ENCODE assay signal across 15 mouse cellular contexts in the genomic region with DNA sequence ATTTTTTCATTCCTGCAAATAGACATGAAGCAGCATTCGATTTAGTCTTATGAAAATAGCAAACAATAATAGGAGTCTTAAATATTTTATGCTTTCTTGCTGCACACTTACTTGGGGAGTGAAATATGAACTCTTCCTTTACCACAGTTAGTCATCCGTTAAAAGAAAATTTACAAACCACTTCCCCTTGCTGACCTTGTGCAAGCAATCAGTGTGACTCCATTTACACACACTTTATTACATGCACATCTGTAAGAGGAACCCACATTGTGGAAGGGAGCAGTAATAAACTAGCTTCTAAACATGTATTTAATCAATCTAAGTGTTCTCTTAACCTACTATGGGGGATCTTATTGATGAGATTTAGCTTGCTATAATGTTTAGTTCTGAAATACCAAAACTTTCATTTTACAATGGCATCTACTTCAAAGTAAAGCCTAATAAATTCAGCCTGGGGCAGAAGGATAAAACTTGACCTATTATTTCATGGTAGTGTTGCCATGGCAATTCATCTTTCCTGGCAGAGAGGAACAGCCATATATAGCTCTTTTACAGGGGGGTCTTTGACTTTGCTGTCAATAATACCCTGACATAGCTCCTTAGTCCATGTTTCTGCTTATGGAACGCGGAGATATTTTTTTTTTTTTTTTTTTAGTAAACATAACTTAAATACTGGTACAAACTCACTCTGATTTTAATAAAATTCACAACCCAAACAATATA.
DNase-seq lines count a peak whose midpoint lies in the region; ATAC-seq lines count a peak whose summit lies in the region.
"Had no signal": no experiment of that assay in that cellular context is flagged by ENCODE, and none has a peak within 500 bp of the region (broad histone marks: within the 10 kb centered on the region; RNA-seq: fewer than 3 reads in every experiment).

No protein-coding gene starts in this region.

- 0 out of 2 replicates have a peak overlapping the region, but pooled peaks have one; percentile 46 for H3K27ac ChIP-seq in neural tube, embryonic 13.5 days (replicated peaks)
- H3K27ac ChIP-seq in midbrain, embryonic 16.5 days (ENCODE audit: low read length), result peak overlapping the region; percentile 50
- H3K27ac ChIP-seq: intestine, embryonic 15.5 days; kidney, postnatal 0 days; layer of hippocampus, adult 2 months; stomach, postnatal 0 days had no signal

- H3K9me3 ChIP-seq in neural tube, embryonic 13.5 days, result no peaks in the 10 kb centered on the region; the same call in 1 of the 2 replicates
- no peaks in the 10 kb centered on the region for H3K9me3 ChIP-seq in midbrain, embryonic 16.5 days (replicated peaks; ENCODE audit: control insufficient read depth, low read length, poor library complexity, severe bottlenecking)
- H3K9me3 ChIP-seq: hindbrain, embryonic 12.5 days; intestine, embryonic 15.5 days had no signal

- H3K27me3 ChIP-seq in neural tube, embryonic 13.5 days, result no peaks in the 10 kb centered on the region
- no peaks in the 10 kb centered on the region for H3K27me3 ChIP-seq in midbrain, embryonic 16.5 days (ENCODE audit: control insufficient read depth, insufficient read depth, low read depth, low read length)
- H3K27me3 ChIP-seq: hindbrain, embryonic 12.5 days; intestine, embryonic 15.5 days had no signal

- no peak for DNase-seq in neural tube, embryonic 10.5 days (ENCODE audit: extremely low spot score, low spot score)
- peak; percentile 10 for DNase-seq in forelimb bud, embryonic 11.5 days (ENCODE audit: low read depth, low spot score)
- no peak for DNase-seq in Muller cell, postnatal 12 days (ENCODE audit: inconsistent ontology term)
- no peak for DNase-seq in gastrocnemius, postnatal 4 days (ENCODE audit: low spot score in 2 of 2)
- DNase-seq in urinary bladder, postnatal 14 days (ENCODE audit: low spot score), result no peak
- DNase-seq: adrenal gland, postnatal 25 days; cerebellum, adult 9-11 months had no signal

- H3K4me1 ChIP-seq in neural tube, embryonic 13.5 days (replicated peaks), result peaks cover 51% of the 10 kb centered on the region
- peaks cover 23% of the 10 kb centered on the region for H3K4me1 ChIP-seq in midbrain, embryonic 16.5 days (ENCODE audit: control insufficient read depth, insufficient read depth, low read length)
- H3K4me1 ChIP-seq: intestine, embryonic 15.5 days had no signal

- no peak overlapping the region for H3K9ac ChIP-seq in neural tube, embryonic 13.5 days
- no peak overlapping the region for H3K9ac ChIP-seq in midbrain, embryonic 16.5 days (ENCODE audit: low read depth, low read length)
- H3K9ac ChIP-seq: hindbrain, embryonic 12.5 days; intestine, embryonic 15.5 days had no signal

- no peak overlapping the region for H3K4me3 ChIP-seq in neural tube, embryonic 13.5 days
- no peak overlapping the region for H3K4me3 ChIP-seq in midbrain, embryonic 16.5 days (ENCODE audit: low read depth, low read length)
- H3K4me3 ChIP-seq: hindbrain, embryonic 12.5 days; intestine, embryonic 15.5 days; layer of hippocampus, adult 2 months had no signal

- no peak for ATAC-seq in neural tube, embryonic 13.5 days (ENCODE audit: low read depth)
- peak; percentile 79 for ATAC-seq in midbrain, embryonic 16.5 days
- ATAC-seq: activated CD4-positive, CD25-positive, alpha-beta regulatory T cell, adult 4 months; intestine, embryonic 15.5 days had no signal

- no peaks in the 10 kb centered on the region for H3K36me3 ChIP-seq in neural tube, embryonic 13.5 days
- no peaks in the 10 kb centered on the region for H3K36me3 ChIP-seq in midbrain, embryonic 16.5 days (ENCODE audit: control insufficient read depth, insufficient read depth, low read length)
- H3K36me3 ChIP-seq: hindbrain, embryonic 12.5 days; intestine, embryonic 15.5 days had no signal

- H3K4me2 ChIP-seq in neural tube, embryonic 13.5 days, result no peak overlapping the region
- no peak overlapping the region for H3K4me2 ChIP-seq in midbrain, embryonic 16.5 days (ENCODE audit: low read length)
- H3K4me2 ChIP-seq: hindbrain, embryonic 12.5 days; intestine, embryonic 15.5 days had no signal

- 70% methylated on average over 4 of the region's 4 CpGs for WGBS in neural tube, embryonic 13.5 days
- 47% methylated on average over 4 of the region's 4 CpGs for WGBS in midbrain, embryonic 16.5 days
